Mouse (Mus musculus) C2C12 (cell line): ENCODE results near the gene Pds5a. TPM values are rescaled to one million over a fixed set of nuclear protein-coding genes. Genes with fewer than 3 reads are reported as not detected.

Experiments
- H3K27me3 ChIP-seq: one replicate; pipeline ENCODE4 v1.6.1; 2011; ENCODE audit not compliant: control insufficient read depth, insufficient read depth, insufficient read length
- H3K36me3 ChIP-seq: one replicate; pipeline ENCODE4 v1.6.1; 2011; ENCODE audit not compliant: control insufficient read depth, insufficient read depth
- H3K4me3 ChIP-seq: one replicate; pipeline ENCODE4 v1.5.1; 2011; ENCODE audit warnings: mild to moderate bottlenecking, control low read depth; ENCODE audit not compliant: poor library complexity, insufficient read depth, severe bottlenecking
- H3K79me2 ChIP-seq: one replicate; pipeline ENCODE4 v1.6.1; 2011; ENCODE audit not compliant: control insufficient read depth, insufficient read depth
- H3K79me3 ChIP-seq: one replicate; pipeline ENCODE4 v1.6.1; 2011; ENCODE audit warnings: low read depth, control low read depth
- H3ac ChIP-seq: one replicate; pipeline ENCODE3; 2011; ENCODE audit warnings: low read depth; ENCODE audit not compliant: control insufficient read depth, insufficient read length
- CEBPB ChIP-seq: IDR thresholded peaks from one replicate; pipeline ENCODE4 v1.6.1; 2011; ENCODE audit warnings: low read depth, mild to moderate bottlenecking, control low read depth, moderate library complexity
- CTCF ChIP-seq: IDR thresholded peaks from one replicate; pipeline ENCODE4 v1.5.1; 2011; ENCODE audit not compliant: control insufficient read depth, insufficient read depth, insufficient read length
- FOSL1 ChIP-seq: IDR thresholded peaks from one replicate; pipeline ENCODE4 v1.8.0; 2011; ENCODE audit warnings: mild to moderate bottlenecking, low read length; ENCODE audit not compliant: poor library complexity, insufficient read depth, severe bottlenecking
- MAX ChIP-seq: IDR thresholded peaks from one replicate; pipeline ENCODE4 v1.6.1; 2011; ENCODE audit warnings: mild to moderate bottlenecking, control low read depth
- MYOD1 ChIP-seq: IDR thresholded peaks from one replicate; pipeline ENCODE4 v1.6.1; 2011; ENCODE audit warnings: low read depth; ENCODE audit not compliant: control insufficient read depth, insufficient read length
- MYOG ChIP-seq: IDR thresholded peaks from one replicate; pipeline ENCODE4 v1.6.1; 2011; ENCODE audit not compliant: control insufficient read depth, insufficient read length; ENCODE audit errors: extremely low read depth
- USF1 ChIP-seq: IDR thresholded peaks from one replicate; pipeline ENCODE4 v1.6.1; 2011; ENCODE audit warnings: low read depth, mild to moderate bottlenecking, control low read depth, moderate library complexity
- polyA plus RNA-seq: library from polyadenylated mRNA; unstranded; fragments of >200 nt; fragmentation: generic; extraction: Trizol; gene quantifications from one replicate; pipeline ENCODE4 v1.2.1, GENCODE M21; 2012; ENCODE audit warnings: missing spikeins

Pds5a gene
- polyA plus RNA-seq, 1 experiment = 20.3 TPM

- Histone ChIP-seq H3K4me3 (no peak overlapping the region), H3K79me3 (peaks cover 38% of the 10 kb centered on the region), H3K79me2 (peaks cover 84% of the 10 kb centered on the region), H3ac (no peak overlapping the region), H3K36me3 (peaks cover 37% of the 10 kb centered on the region), H3K27me3 (no peaks in the 10 kb centered on the region)
- no peak for TF ChIP-seq CTCF
- no peak for TF ChIP-seq MYOG
- TF ChIP-seq MYOD1 = no peak
- TF ChIP-seq USF1 = no peak
Observed at GRCm38 (mm10) chr5:65574876-65575275, 123.2 kb downstream of the Pds5a start.

GRCm38 (mm10) chr5:65565486-65565885, 132.6 kb downstream of the Pds5a start:
- Histone ChIP-seq H3ac (no peak overlapping the region), H3K27me3 (no peaks in the 10 kb centered on the region), H3K79me2 (peaks cover 81% of the 10 kb centered on the region), H3K79me3 (peaks cover 66% of the 10 kb centered on the region), H3K36me3 (peaks cover 24% of the 10 kb centered on the region), H3K4me3 (no peak overlapping the region)
- TF ChIP-seq USF1 (no peak), CTCF (no peak), MAX (no peak), FOSL1 (no peak), MYOD1 (no peak), MYOG (no peak), CEBPB (no peak)

- H3K4me3 ChIP-seq = no peak overlapping the region
- no peak overlapping the region for H3ac ChIP-seq
- H3K27me3 ChIP-seq = no peaks in the 10 kb centered on the region
- TF ChIP-seq MAX (no peak), CTCF (no peak), FOSL1 (no peak), CEBPB (no peak), USF1 (no peak), MYOG (no peak), MYOD1 (no peak)
- H3K36me3 ChIP-seq = peaks cover 4% of the 10 kb centered on the region
- peaks cover 99% of the 10 kb centered on the region for H3K79me2 ChIP-seq
- peaks cover 88% of the 10 kb centered on the region for H3K79me3 ChIP-seq
Observed at GRCm38 (mm10) chr5:65561125-65561893, 136.8 kb downstream of the Pds5a start.

GRCm38 (mm10) chr5:65557109-65557508, 141.0 kb downstream of the Pds5a start:
- H3K4me3 ChIP-seq = no peak overlapping the region
- no peak for TF ChIP-seq MAX
- TF ChIP-seq USF1 = no peak
- no peak for TF ChIP-seq CEBPB
- TF ChIP-seq FOSL1 = no peak
- no peak for TF ChIP-seq MYOD1
- no peak for TF ChIP-seq CTCF
- TF ChIP-seq MYOG = no peak
- no peak overlapping the region for H3ac ChIP-seq
- H3K79me2 ChIP-seq = peaks cover 100% of the 10 kb centered on the region
- peaks cover 4% of the 10 kb centered on the region for H3K36me3 ChIP-seq
- H3K27me3 ChIP-seq = no peaks in the 10 kb centered on the region
- H3K79me3 ChIP-seq = peaks cover 98% of the 10 kb centered on the region

Other genes with a start within 250 kb of the Pds5a start
- gene Gm43552, start 205.4 kb downstream of the Pds5a start, polyA plus RNA-seq = not detected
- gene Smim14, start 161.1 kb downstream of the Pds5a start, polyA plus RNA-seq = 63.0 TPM
- 98.7 TPM for gene Ube2k, start 161.0 kb downstream of the Pds5a start, polyA plus RNA-seq
- 2.0 TPM for gene N4bp2, start 65.2 kb upstream of the Pds5a start, polyA plus RNA-seq
- not detected for gene Rhoh, start 162.9 kb upstream of the Pds5a start, polyA plus RNA-seq
- not detected for gene Chrna9, start 236.6 kb upstream of the Pds5a start, polyA plus RNA-seq